Mouse (Mus musculus) kidney, adult 2 months (tissue): ENCODE measurements around the gene Map3k9.

Source experiments
- CTCF ChIP-seq: fragments of 200-500 bp; conservative IDR thresholded peaks from 2 replicates; pipeline ENCODE4 v1.5.1; 2011; ENCODE audit warnings: low read depth, mild to moderate bottlenecking, control low read depth, low read length, moderate library complexity, mixed read lengths; ENCODE audit not compliant: insufficient read depth, insufficient read length
- POLR2A ChIP-seq: fragments of 200-500 bp; IDR thresholded peaks from one replicate; pipeline ENCODE4 v1.6.1; 2011; ENCODE audit warnings: low read depth, low read length, control low read depth

DNA sequence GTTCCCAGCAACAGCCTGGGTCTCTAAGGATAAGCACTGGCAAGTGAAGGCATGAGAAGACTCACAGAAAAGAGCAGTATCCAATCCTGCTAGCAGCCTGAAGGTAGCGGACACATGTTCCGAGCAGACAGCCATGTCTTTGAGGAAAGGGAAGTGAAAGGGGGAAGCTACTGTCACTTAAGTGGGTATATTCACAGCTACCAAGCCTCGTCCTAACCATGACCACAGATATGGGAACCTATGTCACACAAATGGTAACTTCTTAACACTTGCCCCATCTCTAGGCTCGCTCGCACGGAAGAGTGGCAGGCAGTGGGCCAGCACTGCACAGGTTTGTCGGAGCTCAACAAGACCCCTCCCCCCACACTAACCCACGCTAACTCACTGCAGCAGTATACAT lies 61.3 kb downstream of the Map3k9 start:
- TF ChIP-seq POLR2A (no peak), CTCF (no peak)
